Mouse (Mus musculus): ENCODE results near the gene Ctsz. TPM values are rescaled to one million over a fixed set of nuclear protein-coding genes. Genes with fewer than 3 reads are reported as not detected.

Gene Ctsz
- polyA plus RNA-seq, 1 experiment from 2014 or later, result 181 TPM

Other genes with a start within 250 kb of the Ctsz start
- 1,615 and 1,630 TPM in 2 replicates for gene Gnas, start 154.7 kb downstream of the Ctsz start, polyA plus RNA-seq (2015; fragmentation: Nextera tagmentation; extraction: Ambion mirVana)
- 37.5 and 62.9 TPM in 2 replicates for gene Gm20721, start 92.3 kb downstream of the Ctsz start, polyA plus RNA-seq (2015; fragmentation: Nextera tagmentation; extraction: Ambion mirVana)
- gene Nelfcd, start 23.2 kb downstream of the Ctsz start, polyA plus RNA-seq (2015; fragmentation: Nextera tagmentation; extraction: Ambion mirVana), result 91.7 and 92.4 TPM in 2 replicates
- 1.8 and 2.3 TPM in 2 replicates for gene Tubb1, start 11.7 kb upstream of the Ctsz start, polyA plus RNA-seq (2015; fragmentation: Nextera tagmentation; extraction: Ambion mirVana)
- 673 and 703 TPM in 2 replicates for gene Atp5e, start 25.1 kb upstream of the Ctsz start, polyA plus RNA-seq (2015; fragmentation: Nextera tagmentation; extraction: Ambion mirVana)
- 113 and 114 TPM in 2 replicates for gene Prelid3b, start 34.0 kb upstream of the Ctsz start, polyA plus RNA-seq (2015; fragmentation: Nextera tagmentation; extraction: Ambion mirVana)
- 0.03 and 0.04 TPM in 2 replicates for gene Zfp831, start 204.5 kb upstream of the Ctsz start, polyA plus RNA-seq (2015; fragmentation: Nextera tagmentation; extraction: Ambion mirVana)